Mouse (Mus musculus) urinary bladder, postnatal 25 days (tissue): ENCODE results near the gene Gm21775.
"Not testable (repeated sequence)": the region's sequence is repeated elsewhere in the genome, so short reads cannot be mapped to it uniquely, and the experiment has no call there.

ENCODE experiments used
- DNase-seq: peaks from one replicate; pipeline ENCODE4 v3.0.0; 2022; ENCODE audit warnings: low spot score

Gm21775 gene

DNA sequence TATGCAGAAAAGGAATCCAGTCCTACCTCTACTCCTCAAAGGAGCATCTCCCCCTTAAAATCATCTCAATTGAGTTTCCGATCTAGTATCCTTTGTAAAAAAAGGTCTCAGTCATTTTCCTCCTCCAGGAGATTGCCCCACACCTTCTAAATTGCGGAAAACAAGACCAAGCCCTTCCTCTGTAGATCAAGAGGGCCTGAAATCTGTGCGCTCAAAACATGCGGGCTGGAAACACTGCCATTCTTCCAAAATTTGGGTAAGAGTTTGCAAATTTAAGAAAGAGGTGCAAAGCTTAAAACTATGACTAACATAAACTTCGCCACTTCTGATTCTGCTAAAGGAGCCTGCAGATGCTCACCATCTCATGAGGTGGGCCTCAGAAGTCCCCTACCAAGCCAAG is at the start of gene Gm21775:
Gene Gm21775 (plus strand): TSS at position 301 of the 400 bp plus-strand sequence.
- not testable (repeated sequence) for DNase-seq

DNA sequence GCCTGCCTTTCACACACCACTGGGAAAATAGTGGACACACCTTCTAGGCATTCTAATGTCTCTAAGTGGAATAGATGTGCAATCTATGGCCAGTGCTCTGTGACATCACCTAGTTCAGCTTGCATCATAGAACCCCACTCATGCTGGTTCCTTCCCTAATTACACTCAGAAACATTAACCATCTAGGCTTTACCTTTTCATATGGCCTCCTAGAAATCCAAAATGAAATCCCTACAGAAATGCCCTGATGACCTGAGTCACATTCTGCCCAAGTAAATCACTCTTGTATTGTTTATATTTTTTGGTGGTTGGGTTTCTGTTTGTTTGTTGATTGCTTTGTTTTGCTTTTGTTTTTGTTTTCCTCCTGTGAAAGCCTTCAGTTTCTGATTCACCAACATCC is 17.3 kb upstream of the Gm21775 start, which contains the start of gene Gm20737:
Gene Gm20737 (minus strand): TSS at position 101 of the 400 bp plus-strand sequence.
- not testable (repeated sequence) for DNase-seq
